Mouse (Mus musculus): ENCODE measurements at regions not wholly inside any gene's neighbourhood (a gene's known extent, or its start where the extent isn't known, plus 50 kb on each side); places are given as distances from the start of the nearest gene placed in this dataset.

GRCm38 (mm10) chr1:151088535-151089125 is 93.7 kb upstream of the Gm47985 start:
- DNase-seq (ENCODE audit: low spot score), result no peak

GRCm38 (mm10) chr1:151092035-151092434 is 90.3 kb upstream of the Gm47985 start:
- no peak for DNase-seq (ENCODE audit: low spot score)

- DNase-seq (ENCODE audit: low spot score), result no peak
Measured at GRCm38 (mm10) chr1:151095344-151096050, 86.8 kb upstream of the Gm47985 start.

GRCm38 (mm10) chr1:151096079-151096478 is 86.3 kb upstream of the Gm47985 start:
- DNase-seq (ENCODE audit: low spot score), result no peak

GRCm38 (mm10) chr1:151097506-151097905 is 84.8 kb upstream of the Gm47985 start:
- DNase-seq (ENCODE audit: low spot score), result no peak

- no peak for DNase-seq (ENCODE audit: low spot score)
Measured at GRCm38 (mm10) chr1:151098763-151099162, 83.6 kb upstream of the Gm47985 start.

- no peak for DNase-seq (ENCODE audit: low spot score)
Measured at GRCm38 (mm10) chr1:151100565-151101483, 81.5 kb upstream of the Gm47985 start.

GRCm38 (mm10) chr1:151101516-151101915 is 80.8 kb upstream of the Gm47985 start:
- DNase-seq (ENCODE audit: low spot score), result no peak

GRCm38 (mm10) chr1:151102061-151102460 is 80.3 kb upstream of the Gm47985 start:
- no peak for DNase-seq (ENCODE audit: low spot score)

GRCm38 (mm10) chr1:151102646-151103391 is 79.5 kb upstream of the Gm47985 start:
- DNase-seq (ENCODE audit: low spot score), result no peak

- DNase-seq (ENCODE audit: low spot score), result no peak
Measured at GRCm38 (mm10) chr1:151103522-151104037, 78.8 kb upstream of the Gm47985 start.

GRCm38 (mm10) chr1:151104346-151104745 is 78.0 kb upstream of the Gm47985 start:
- no peak for DNase-seq (ENCODE audit: low spot score)

GRCm38 (mm10) chr1:151104806-151105205 is 77.5 kb upstream of the Gm47985 start:
- DNase-seq (ENCODE audit: low spot score), result no peak

GRCm38 (mm10) chr1:151105251-151105650 is 77.1 kb upstream of the Gm47985 start:
- no peak for DNase-seq (ENCODE audit: low spot score)

- DNase-seq (ENCODE audit: low spot score), result no peak
Measured at GRCm38 (mm10) chr1:151107401-151107800, 74.9 kb upstream of the Gm47985 start.

- DNase-seq (ENCODE audit: low spot score), result no peak
Measured at GRCm38 (mm10) chr1:151109333-151109732, 73.0 kb upstream of the Gm47985 start.

GRCm38 (mm10) chr1:151110412-151110811 is 71.9 kb upstream of the Gm47985 start:
- no peak for DNase-seq (ENCODE audit: low spot score)

GRCm38 (mm10) chr1:151111683-151112082 is 70.7 kb upstream of the Gm47985 start:
- no peak for DNase-seq (ENCODE audit: low spot score)

- no peak for DNase-seq (ENCODE audit: low spot score)
Measured at GRCm38 (mm10) chr1:151112390-151112789, 69.9 kb upstream of the Gm47985 start.

- no peak for DNase-seq (ENCODE audit: low spot score)
Measured at GRCm38 (mm10) chr1:151113199-151113598, 69.1 kb upstream of the Gm47985 start.

GRCm38 (mm10) chr1:151118530-151118929 is 63.8 kb upstream of the Gm47985 start:
- DNase-seq (ENCODE audit: low spot score), result no peak

GRCm38 (mm10) chr1:151118982-151119381 is 63.4 kb upstream of the Gm47985 start:
- DNase-seq (ENCODE audit: low spot score), result no peak
